Mouse (Mus musculus) B cell, adult 67 days (primary cell): Measurements from ENCODE around the gene Jpt1. TPM values are rescaled to one million over a fixed set of nuclear protein-coding genes. Genes with fewer than 3 reads are reported as not detected.

ENCODE experiments used
- total RNA-seq, 2 experiments: library from RNA; stranded (reverse); gene quantifications; 4 replicates each; pipeline ENCODE4 v1.2.4; 2023

The Jpt1 gene
- 100 to 1,000 TPM; 204 to 206 TPM for total RNA-seq

GRCm38 (mm10) chr11:115514238-115514663, at the start of gene Jpt1:
TSS of gene Jpt1 (minus strand) at chr11:115514387.

DNA sequence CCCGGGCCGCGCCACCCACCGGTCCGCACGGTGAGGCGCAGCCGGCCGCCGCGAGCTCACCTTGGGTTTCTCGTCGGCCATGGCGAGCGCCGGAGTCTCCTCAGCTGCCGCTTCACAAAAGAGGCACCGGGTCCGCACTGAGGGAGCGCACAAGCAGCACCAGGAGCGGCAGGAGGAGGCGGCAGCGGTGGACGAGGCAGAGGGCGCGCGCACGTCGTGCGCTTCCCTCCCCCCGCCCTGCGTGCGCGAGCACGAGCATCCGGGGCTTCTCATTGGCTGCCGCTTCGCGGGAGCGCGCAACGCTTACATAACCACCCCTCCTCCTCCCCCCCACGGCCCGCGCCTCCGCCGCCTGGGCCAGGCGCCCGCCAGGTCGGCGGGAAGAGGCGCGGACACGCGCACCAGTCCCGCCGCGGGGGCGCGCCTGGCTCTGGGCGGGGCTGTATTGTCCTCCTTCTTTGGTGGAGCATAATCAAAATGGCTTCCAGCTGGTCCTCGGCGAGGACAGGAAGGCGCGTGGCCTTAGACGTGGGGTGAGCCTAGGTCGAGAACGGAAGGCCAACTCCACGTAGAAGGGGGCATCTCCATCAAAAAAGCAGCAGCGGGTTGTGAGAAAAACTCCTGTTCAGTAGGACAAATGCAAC, 22.0 kb upstream of the Jpt1 start, which contains the start of gene Sumo2:
TSS of gene Sumo2 (minus strand) at position 239 of the 644 bp plus-strand sequence.

DNA sequence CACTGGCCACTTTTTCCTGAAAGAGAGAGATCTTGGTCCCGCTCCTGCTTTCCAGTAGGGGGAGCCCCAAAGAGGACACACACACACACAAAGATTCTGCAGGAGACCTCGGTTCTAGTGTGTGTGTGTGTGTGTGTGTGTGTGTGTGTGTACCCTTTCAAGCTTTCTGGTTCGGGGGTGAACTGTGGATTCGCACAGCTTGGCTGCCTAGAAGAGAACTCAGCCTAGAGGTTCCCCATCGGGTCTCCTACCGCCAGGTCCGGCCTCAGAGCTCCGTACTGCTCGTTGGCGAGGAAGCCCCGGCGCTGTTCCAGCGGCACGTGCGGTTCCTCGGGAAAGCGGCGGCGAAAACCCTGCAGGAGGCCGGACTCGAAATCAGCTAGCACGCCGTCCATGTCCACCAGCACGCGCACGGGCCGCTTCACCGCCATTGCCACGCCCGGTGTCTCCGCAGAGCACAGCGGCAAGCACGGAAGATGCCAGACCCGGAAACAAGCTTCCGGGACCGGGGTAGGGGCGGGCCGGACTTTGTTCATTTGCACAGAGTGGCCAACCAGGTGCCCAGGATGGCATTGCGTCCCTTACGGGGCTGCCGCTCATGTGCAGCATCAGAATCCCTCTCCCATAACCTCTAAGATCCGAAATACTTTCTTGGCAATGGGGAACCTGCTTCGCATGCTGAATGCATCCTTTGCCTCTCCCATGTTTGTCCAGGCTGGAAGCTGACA, 22.7 kb downstream of the Jpt1 start, which contains the start of gene Nt5c:
TSS of gene Nt5c (minus strand) at position 507 of the 728 bp plus-strand sequence.

GRCm38 (mm10) chr11:115475025-115475757, 39.0 kb downstream of the Jpt1 start, which contains the start of gene Armc7:
TSS of gene Armc7 (plus strand) at chr11:115475667.

GRCm38 (mm10) chr11:115462243-115462891, 51.8 kb downstream of the Jpt1 start, which contains the start of gene Slc16a5:
TSS of gene Slc16a5 (plus strand) at chr11:115462474.

Other genes with a start within 250 kb of the Jpt1 start
- gene Grin2c, start 247.1 kb downstream of the Jpt1 start, total RNA-seq: not detected
- gene Fdxr, start 237.3 kb downstream of the Jpt1 start, total RNA-seq: 10 to 100 TPM; 21.8 to 23.8 TPM
- gene Fads6, start 216.7 kb downstream of the Jpt1 start, total RNA-seq: under 1 TPM in 1 of 2 experiments, not detected in 1; 0.33 TPM
- not detected for gene Otop2, start 207.2 kb downstream of the Jpt1 start, total RNA-seq
- not detected for gene Ush1g, start 192.3 kb downstream of the Jpt1 start, total RNA-seq
- not detected for gene Otop3, start 179.7 kb downstream of the Jpt1 start, total RNA-seq
- under 1 TPM; 0.49 to 0.71 TPM for gene Hid1, start 146.6 kb downstream of the Jpt1 start, total RNA-seq
- not detected for gene Cdr2l, start 132.5 kb downstream of the Jpt1 start, total RNA-seq
- 10 to 100 TPM; 45.7 to 47.3 TPM for gene Mrpl58, start 110.6 kb downstream of the Jpt1 start, total RNA-seq
- gene Atp5h, start 94.4 kb downstream of the Jpt1 start, total RNA-seq: 100 to 1,000 TPM; 178 to 191 TPM
- 10 to 100 TPM; 45.6 to 46.5 TPM for gene Kctd2, start 94.3 kb downstream of the Jpt1 start, total RNA-seq
- not detected for gene Trim80, start 73.8 kb downstream of the Jpt1 start, total RNA-seq
- gene Slc16a5, start 51.9 kb downstream of the Jpt1 start, total RNA-seq: not detected
- gene Armc7, start 38.7 kb downstream of the Jpt1 start, total RNA-seq: 10 to 100 TPM; 12.8 to 17.2 TPM
- gene Nt5c, start 22.5 kb downstream of the Jpt1 start, total RNA-seq: 10 to 100 TPM; 80.8 to 91.6 TPM
- gene Sumo2, start 21.9 kb upstream of the Jpt1 start, total RNA-seq: 100 to 1,000 TPM; 259 to 284 TPM
- 10 to 100 TPM; 72.6 to 89.3 TPM for gene Nup85, start 50.0 kb upstream of the Jpt1 start, total RNA-seq
- 10 to 100 TPM; 37.1 to 38.6 TPM for gene Mrps7, start 89.5 kb upstream of the Jpt1 start, total RNA-seq
- 100 to 1,000 TPM; 103 to 115 TPM for gene Gga3, start 89.7 kb upstream of the Jpt1 start, total RNA-seq
- gene Mif4gd, start 98.6 kb upstream of the Jpt1 start, total RNA-seq: 100 to 1,000 TPM; 267 to 291 TPM
- 100 to 1,000 TPM; 105 to 108 TPM for gene Slc25a19, start 113.9 kb upstream of the Jpt1 start, total RNA-seq
- 100 to 1,000 TPM; 340 to 343 TPM for gene Grb2, start 194.2 kb upstream of the Jpt1 start, total RNA-seq